Mouse (Mus musculus): ENCODE results near the gene Nup214. TPM values are rescaled to one million over a fixed set of nuclear protein-coding genes. Genes with fewer than 3 reads are reported as not detected.

Gene Nup214
- polyA plus RNA-seq, 2 experiments, result 13.5 to 33.6 TPM

DNA sequence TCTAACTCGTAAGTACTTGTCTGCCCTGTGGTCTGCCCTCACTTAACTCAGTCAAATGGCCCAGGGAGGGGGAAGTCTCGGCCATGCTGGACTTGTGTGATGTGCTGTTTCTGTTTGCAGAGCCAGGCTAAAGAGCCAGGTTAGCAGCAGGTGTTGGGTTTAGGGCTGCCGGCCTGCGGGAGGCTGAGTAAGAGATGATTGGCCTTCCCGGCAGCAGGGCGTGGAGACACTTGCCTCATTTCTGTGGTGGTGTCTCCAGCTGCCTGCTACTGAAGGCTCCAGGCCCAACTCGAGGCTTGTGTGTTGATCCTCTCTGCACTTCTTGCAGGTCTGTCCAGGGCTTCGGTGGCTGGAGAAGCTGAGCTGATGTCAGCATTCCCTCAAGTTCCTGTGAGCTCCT is 77.6 kb downstream of the Nup214 start:
- Histone ChIP-seq H3K27ac (no peak overlapping the region), H3K36me3 (replicated peaks; ENCODE audit: control insufficient read depth, insufficient read depth, low read depth) (peaks cover 33% of the 10 kb centered on the region), H3K9me3 (ENCODE audit: control insufficient read depth, low read length) (no peaks in the 10 kb centered on the region), H3K4me2 (ENCODE audit: low read depth) (no peak overlapping the region), H3K27me3 (ENCODE audit: control insufficient read depth, insufficient read depth, low read length) (no peaks in the 10 kb centered on the region), H3K4me1 (replicated peaks; ENCODE audit: control insufficient read depth in 2 of 2, insufficient read depth in 2 of 2, low read length in 1 of 2) (peaks cover 0 to 4% of the 10 kb centered on the region in 2 experiments; a peak in 2 of 4 replicates), H3K4me3 (ENCODE audit: insufficient read depth in 1 of 2, low read depth in 2 of 2, low read length in 2 of 2) (no peak overlapping the region), H3K9ac (replicated peaks) (no peak overlapping the region)
- ATAC-seq (ENCODE audit: insufficient read depth) (no peak), DNase-seq (ENCODE audit: low read depth in 3 of 3, low spot score in 3 of 3) (no peak)
- WGBS (ENCODE audit: insufficient replicate concordance), result 83% methylated on average over 8 of the region's 8 CpGs
- TF ChIP-seq EP300 (IDR thresholded peaks at IDR 0.05; ENCODE audit: low read depth), result no peak
- no peak for TF ChIP-seq CTCF (IDR thresholded peaks at IDR 0.05; ENCODE audit: low read depth)

DNA sequence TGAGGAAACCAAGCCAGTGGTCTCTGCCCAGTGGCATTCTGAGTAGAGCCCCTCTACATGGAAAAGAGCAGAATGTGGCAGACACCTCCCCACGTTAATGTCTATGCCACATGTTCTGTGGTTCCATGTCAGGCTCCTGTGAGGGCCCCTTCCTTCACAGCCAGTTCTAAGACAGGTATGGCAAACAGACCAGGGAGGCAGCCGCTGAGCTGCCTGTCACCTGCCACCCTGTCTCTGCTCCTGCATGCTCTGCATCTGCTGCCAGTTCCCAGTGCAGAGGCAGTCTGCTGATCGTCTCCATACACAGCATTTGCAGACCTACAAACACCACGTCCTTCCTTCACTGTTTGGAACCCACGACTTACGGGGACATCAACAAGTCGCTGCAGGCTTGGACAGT is 78.2 kb downstream of the Nup214 start:
- ATAC-seq (ENCODE audit: insufficient read depth) (no peak), DNase-seq (ENCODE audit: low read depth in 3 of 3, low spot score in 3 of 3) (no peak)
- 89% methylated on average over 7 of the region's 7 CpGs for WGBS (ENCODE audit: insufficient replicate concordance)
- no peak for TF ChIP-seq EP300 (IDR thresholded peaks at IDR 0.05; ENCODE audit: low read depth)
- TF ChIP-seq CTCF (IDR thresholded peaks at IDR 0.05; ENCODE audit: low read depth), result no peak
- H3K4me3 ChIP-seq (ENCODE audit: insufficient read depth in 1 of 2, low read depth in 2 of 2, low read length in 2 of 2), result no peak overlapping the region
- H3K9me3 ChIP-seq (ENCODE audit: control insufficient read depth, low read length), result no peaks in the 10 kb centered on the region
- H3K27me3 ChIP-seq (ENCODE audit: control insufficient read depth, insufficient read depth, low read length), result no peaks in the 10 kb centered on the region
- no peak overlapping the region for H3K9ac ChIP-seq (replicated peaks)
- no peak overlapping the region for H3K27ac ChIP-seq
- H3K36me3 ChIP-seq (replicated peaks; ENCODE audit: control insufficient read depth, insufficient read depth, low read depth), result peaks cover 27% of the 10 kb centered on the region
- H3K4me1 ChIP-seq (replicated peaks; ENCODE audit: control insufficient read depth in 2 of 2, insufficient read depth in 2 of 2, low read length in 1 of 2), result peaks cover 5 to 10% of the 10 kb centered on the region in 2 experiments
- H3K4me2 ChIP-seq (ENCODE audit: low read depth), result no peak overlapping the region

DNA sequence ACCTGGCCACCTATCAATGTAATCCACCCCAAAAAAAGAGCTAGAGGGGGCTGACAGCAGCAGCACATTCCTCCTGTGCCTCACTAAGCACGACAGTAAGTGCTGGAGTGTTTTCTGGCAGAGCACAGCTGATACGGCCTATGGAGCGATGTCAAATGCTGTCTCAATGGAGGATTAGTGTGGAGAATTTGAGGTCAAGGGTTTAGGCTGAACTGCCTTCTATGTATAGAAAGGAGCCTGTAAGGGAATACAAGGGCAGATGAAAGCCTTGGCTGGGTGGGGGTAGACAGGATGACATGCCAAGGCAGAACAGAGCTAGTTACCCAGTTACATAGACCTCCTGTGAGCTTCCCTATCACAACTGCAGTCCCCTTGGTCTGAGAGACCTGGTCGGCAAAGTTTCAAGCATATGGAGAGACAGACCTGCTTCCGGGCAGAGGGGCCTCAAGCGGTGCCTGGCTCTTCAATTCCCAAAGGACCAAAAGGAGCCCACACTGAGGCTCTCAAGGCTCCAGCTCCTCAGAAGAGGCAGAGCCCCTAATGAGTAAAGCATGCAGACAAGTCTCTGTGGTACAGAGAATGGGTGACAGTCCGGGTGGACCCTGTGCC is 81.2 kb downstream of the Nup214 start:
- peaks cover 9% of the 10 kb centered on the region for H3K36me3 ChIP-seq (replicated peaks; ENCODE audit: control insufficient read depth, insufficient read depth, low read depth)
- H3K9me3 ChIP-seq (ENCODE audit: control insufficient read depth, low read length), result no peaks in the 10 kb centered on the region
- TF ChIP-seq CTCF (IDR thresholded peaks at IDR 0.05; ENCODE audit: low read depth), result no peak
- TF ChIP-seq EP300 (IDR thresholded peaks at IDR 0.05; ENCODE audit: low read depth), result no peak
- no peaks in the 10 kb centered on the region for H3K27me3 ChIP-seq (ENCODE audit: control insufficient read depth, insufficient read depth, low read length)
- no peak overlapping the region for H3K9ac ChIP-seq (replicated peaks)
- 63% methylated on average over 7 of the region's 7 CpGs for whole genome bisulfite sequencing (ENCODE audit: insufficient replicate concordance)
- no peak overlapping the region for H3K4me3 ChIP-seq (ENCODE audit: insufficient read depth in 1 of 2, low read depth in 2 of 2, low read length in 2 of 2)
- H3K4me1 ChIP-seq (replicated peaks; ENCODE audit: control insufficient read depth in 2 of 2, insufficient read depth in 2 of 2, low read length in 1 of 2), result peaks cover 10 to 20% of the 10 kb centered on the region in 2 experiments
- ATAC-seq (ENCODE audit: insufficient read depth) (no peak), DNase-seq (ENCODE audit: low read depth in 3 of 3, low spot score in 3 of 3) (no peak)
- H3K27ac ChIP-seq, result no peak overlapping the region
- H3K4me2 ChIP-seq (ENCODE audit: low read depth), result no peak overlapping the region

DNA sequence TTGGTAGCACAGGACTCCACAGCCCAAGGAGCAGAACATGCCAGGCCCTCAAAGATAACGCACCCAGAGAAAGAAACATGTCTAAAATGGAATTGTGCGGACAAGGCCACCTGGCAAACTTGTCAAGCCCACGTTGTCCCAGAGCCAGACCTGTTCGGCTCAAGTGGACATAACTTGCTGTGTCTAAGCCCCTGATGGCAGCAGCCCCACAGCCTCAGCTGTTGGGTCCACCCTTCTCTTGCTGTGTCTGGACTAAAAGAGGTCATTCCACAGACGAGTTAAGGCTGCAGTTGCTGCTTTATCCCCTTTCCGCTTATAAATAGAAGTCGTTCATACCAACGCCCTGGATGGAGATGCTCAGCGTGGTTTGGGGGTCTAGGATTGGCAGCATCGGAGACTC is 82.3 kb downstream of the Nup214 start:
- TF ChIP-seq EP300 (IDR thresholded peaks at IDR 0.05; ENCODE audit: low read depth) (no peak), CTCF (IDR thresholded peaks at IDR 0.05; ENCODE audit: low read depth) (no peak)
- H3K9me3 ChIP-seq (ENCODE audit: control insufficient read depth, low read length), result no peaks in the 10 kb centered on the region
- H3K4me2 ChIP-seq (ENCODE audit: low read depth), result no peak overlapping the region
- H3K9ac ChIP-seq (replicated peaks), result no peak overlapping the region
- no peak overlapping the region for H3K4me3 ChIP-seq (ENCODE audit: insufficient read depth in 1 of 2, low read depth in 2 of 2, low read length in 2 of 2)
- no peak overlapping the region for H3K27ac ChIP-seq
- WGBS (ENCODE audit: insufficient replicate concordance), result 78% methylated on average over 10 of the region's 10 CpGs
- peaks cover 19 to 31% of the 10 kb centered on the region in 2 experiments for H3K4me1 ChIP-seq (replicated peaks; ENCODE audit: control insufficient read depth in 2 of 2, insufficient read depth in 2 of 2, low read length in 1 of 2)
- no peaks in the 10 kb centered on the region for H3K27me3 ChIP-seq (ENCODE audit: control insufficient read depth, insufficient read depth, low read length)
- H3K36me3 ChIP-seq (replicated peaks; ENCODE audit: control insufficient read depth, insufficient read depth, low read depth), result peaks cover 9% of the 10 kb centered on the region
- DNase-seq (ENCODE audit: low read depth in 3 of 3, low spot score in 3 of 3), result no peak
- no peak for ATAC-seq (ENCODE audit: insufficient read depth)

DNA sequence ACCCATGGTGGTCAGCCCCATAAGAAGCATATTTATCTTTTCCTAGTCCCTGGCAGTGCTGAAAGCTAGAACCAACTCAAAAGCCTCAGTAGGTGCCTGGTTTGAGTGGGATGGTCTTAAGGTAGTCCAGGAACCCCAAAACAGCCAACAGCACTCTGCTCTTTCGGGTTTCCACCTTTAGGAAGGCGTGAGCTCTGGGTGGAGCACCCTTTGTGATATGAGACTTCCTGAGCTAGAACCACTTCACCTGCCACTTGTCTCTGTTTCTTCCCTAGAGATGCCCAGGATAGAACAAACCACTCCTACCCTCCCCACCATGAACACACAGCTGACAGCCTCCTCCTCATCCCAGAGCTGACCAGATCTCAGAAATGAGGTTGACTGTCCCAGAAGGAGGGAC is 83.1 kb downstream of the Nup214 start:
- Histone ChIP-seq H3K27me3 (ENCODE audit: control insufficient read depth, insufficient read depth, low read length) (no peaks in the 10 kb centered on the region), H3K4me2 (ENCODE audit: low read depth) (no peak overlapping the region), H3K4me1 (replicated peaks; ENCODE audit: control insufficient read depth in 2 of 2, insufficient read depth in 2 of 2, low read length in 1 of 2) (peaks cover 28 to 39% of the 10 kb centered on the region in 2 experiments), H3K27ac (no peak overlapping the region), H3K4me3 (ENCODE audit: insufficient read depth in 1 of 2, low read depth in 2 of 2, low read length in 2 of 2) (no peak overlapping the region), H3K9me3 (ENCODE audit: control insufficient read depth, low read length) (no peaks in the 10 kb centered on the region), H3K36me3 (replicated peaks; ENCODE audit: control insufficient read depth, insufficient read depth, low read depth) (peaks cover 2% of the 10 kb centered on the region), H3K9ac (replicated peaks) (no peak overlapping the region)
- DNase-seq (ENCODE audit: low read depth in 3 of 3, low spot score in 3 of 3) (no peak), ATAC-seq (ENCODE audit: insufficient read depth) (no peak)
- WGBS (ENCODE audit: insufficient replicate concordance), result 27% methylated on average over 2 of the region's 2 CpGs
- TF ChIP-seq EP300 (IDR thresholded peaks at IDR 0.05; ENCODE audit: low read depth) (no peak), CTCF (IDR thresholded peaks at IDR 0.05; ENCODE audit: low read depth) (no peak)

Data from liver, embryonic 14.5 days (tissue).